Mouse (Mus musculus) forebrain, postnatal 0 days (tissue): Measurements from ENCODE around the gene Jph3. TPM values are rescaled to one million over a fixed set of nuclear protein-coding genes. Genes with fewer than 3 reads are reported as not detected.

Experiments
- ATAC-seq: fragments of 200-750 bp; cut with Nextera tagmentation; 2 replicates; pipeline ENCODE4 v1.8.0; 2017; ENCODE audit warnings: mild to moderate bottlenecking, moderate library complexity
- DNase-seq: peaks from one replicate; pipeline ENCODE4 v3.0.0-alpha.2; 2015
- H3K27ac ChIP-seq: fragments of 300-500 bp; sonication (generic); 2 replicates; pipeline ENCODE4 v1.5.1; 2014; ENCODE audit warnings: low read depth, mild to moderate bottlenecking, antibody characterized with exemption, low read length, moderate library complexity, mixed read lengths
- H3K27me3 ChIP-seq: fragments of 300-500 bp; sonication (generic); 2 replicates; pipeline ENCODE4 v1.6.1; 2014; ENCODE audit warnings: mild to moderate bottlenecking, low read length, mixed read lengths; ENCODE audit not compliant: insufficient read depth
- H3K36me3 ChIP-seq: fragments of 300-500 bp; sonication (generic); 2 replicates; pipeline ENCODE4 v1.6.1; 2014; ENCODE audit warnings: mild to moderate bottlenecking, moderate library complexity; ENCODE audit not compliant: insufficient read depth
- H3K4me1 ChIP-seq: fragments of 300-500 bp; sonication (generic); 2 replicates; pipeline ENCODE4 v1.6.1; 2014; ENCODE audit warnings: antibody characterized with exemption; ENCODE audit not compliant: insufficient read depth
- H3K4me2 ChIP-seq: fragments of 300-500 bp; sonication (generic); 2 replicates; pipeline ENCODE4 v1.6.1; 2014; ENCODE audit warnings: low read depth, mild to moderate bottlenecking, moderate library complexity
- H3K4me3 ChIP-seq: fragments of 300-500 bp; sonication (generic); 2 replicates; pipeline ENCODE4 v1.5.1; 2014; ENCODE audit warnings: low read depth, low read length, mixed read lengths
- H3K9ac ChIP-seq: fragments of 300-500 bp; sonication (generic); 2 replicates; pipeline ENCODE4 v1.6.1; 2014; ENCODE audit warnings: mild to moderate bottlenecking
- H3K9me3 ChIP-seq: fragments of 300-500 bp; sonication (generic); 2 replicates; pipeline ENCODE4 v1.6.1; 2016; ENCODE audit warnings: low read length
- CTCF ChIP-seq: sonication (generic); IDR thresholded peaks from 2 replicates; pipeline ENCODE4 v1.5.1; 2016; ENCODE audit warnings: antibody characterized with exemption, control low read depth, low read depth
- WGBS: fragments of 180-500 bp; shearing (Covaris S2); extraction: QIAGEN DNeasy Blood & Tissue Kit; methylation state at CpG from one replicate; pipeline ENCODE4 v1.1.7; 2014; 5-methylcytosine and 5-hydroxymethylcytosine counted together
- polyA plus RNA-seq: library from polyadenylated mRNA; unstranded; fragments of >200 nt; fragmentation: Nextera tagmentation; extraction: Ambion mirVana; gene quantifications from 2 replicates; pipeline ENCODE4 v1.2.1, GENCODE M21; 2015
- total RNA-seq: library from RNA; depleted of rRNA; stranded (reverse); fragments of >200 nt; gene quantifications from 2 replicates; pipeline ENCODE4 v1.2.3, GENCODE M21; 2014

Gene Jph3
- total and polyA plus RNA-seq, 2 experiments from 2014 or later, result 65.8 to 123 TPM

GRCm38 (mm10) chr8:121798401-121798800 is 69.0 kb downstream of the Jph3 start:
- H3K4me2 ChIP-seq, result no peak overlapping the region
- H3K4me1 ChIP-seq, result no peaks in the 10 kb centered on the region
- no peak for TF ChIP-seq CTCF
- peaks cover 51% of the 10 kb centered on the region for H3K36me3 ChIP-seq
- ATAC-seq (no peak), DNase-seq (no peak)
- no peaks in the 10 kb centered on the region for H3K27me3 ChIP-seq
- 95% methylated on average over 6 of the region's 6 CpGs for WGBS
- H3K4me3 ChIP-seq, result no peak overlapping the region
- no peak overlapping the region for H3K27ac ChIP-seq
- H3K9ac ChIP-seq, result no peak overlapping the region
- H3K9me3 ChIP-seq, result no peaks in the 10 kb centered on the region

- ATAC-seq (no peak), DNase-seq (no peak)
- Histone ChIP-seq H3K4me3 (no peak overlapping the region), H3K4me2 (no peak overlapping the region), H3K9ac (no peak overlapping the region), H3K4me1 (no peaks in the 10 kb centered on the region), H3K27me3 (no peaks in the 10 kb centered on the region), H3K9me3 (no peaks in the 10 kb centered on the region), H3K27ac (no peak overlapping the region), H3K36me3 (peaks cover 39% of the 10 kb centered on the region)
- WGBS, result 96% methylated on average over 5 of the region's 5 CpGs
- TF ChIP-seq CTCF, result no peak
These were observed 75.4 kb downstream of the Jph3 start for GRCm38 (mm10) chr8:121804829-121805228.

- H3K36me3 ChIP-seq, result peaks cover 41% of the 10 kb centered on the region
- WGBS, result 92% methylated on average over 13 of the region's 13 CpGs
- ATAC-seq (no peak), DNase-seq (no peak)
- no peak overlapping the region for H3K9ac ChIP-seq
- no peak for TF ChIP-seq CTCF
- no peak overlapping the region for H3K4me3 ChIP-seq
- H3K27me3 ChIP-seq, result no peaks in the 10 kb centered on the region
- H3K4me1 ChIP-seq, result no peaks in the 10 kb centered on the region
- H3K27ac ChIP-seq, result no peak overlapping the region
- H3K4me2 ChIP-seq, result no peak overlapping the region
- H3K9me3 ChIP-seq, result no peaks in the 10 kb centered on the region
These were observed 76.7 kb downstream of the Jph3 start for GRCm38 (mm10) chr8:121806126-121806525.

- no peaks in the 10 kb centered on the region for H3K4me1 ChIP-seq
- WGBS, result 81% methylated on average over 11 of the region's 11 CpGs
- 0 out of 2 replicates have a peak, but pooled peaks have one; percentile 12 for TF ChIP-seq CTCF
- ATAC-seq, result no peak
- no peak overlapping the region for H3K4me2 ChIP-seq
- DNase-seq, result no peak
- no peak overlapping the region for H3K9ac ChIP-seq
- H3K4me3 ChIP-seq, result no peak overlapping the region
- no peak overlapping the region for H3K27ac ChIP-seq
- H3K27me3 ChIP-seq, result no peaks in the 10 kb centered on the region
- no peaks in the 10 kb centered on the region for H3K9me3 ChIP-seq
- peaks cover 47% of the 10 kb centered on the region for H3K36me3 ChIP-seq
These were observed 78.6 kb downstream of the Jph3 start for GRCm38 (mm10) chr8:121808032-121808431.

GRCm38 (mm10) chr8:121809524-121810155 is 80.2 kb downstream of the Jph3 start:
- 88% methylated on average over 11 of the region's 11 CpGs for WGBS
- DNase-seq, result no peak

GRCm38 (mm10) chr8:121811502-121811901 is 82.1 kb downstream of the Jph3 start:
- 94% methylated on average over 3 of the region's 3 CpGs for WGBS

More at GRCm38 (mm10) chr8:121809524-121810155, 80.2 kb downstream of the Jph3 start:
- Histone ChIP-seq H3K9me3 (no peaks in the 10 kb centered on the region), H3K9ac (no peak overlapping the region), H3K27ac (no peak overlapping the region), H3K27me3 (no peaks in the 10 kb centered on the region), H3K4me2 (no peak overlapping the region), H3K36me3 (peaks cover 47% of the 10 kb centered on the region), H3K4me3 (no peak overlapping the region), H3K4me1 (no peaks in the 10 kb centered on the region)
- TF ChIP-seq CTCF, result no peak
- ATAC-seq, result no peak

GRCm38 (mm10) chr8:121811931-121812570 is 82.6 kb downstream of the Jph3 start:
- H3K4me2 ChIP-seq, result no peak overlapping the region
- no peaks in the 10 kb centered on the region for H3K27me3 ChIP-seq
- H3K9ac ChIP-seq, result no peak overlapping the region
- no peaks in the 10 kb centered on the region for H3K9me3 ChIP-seq
- ATAC-seq (no peak), DNase-seq (no peak)
- H3K4me1 ChIP-seq, result no peaks in the 10 kb centered on the region
- TF ChIP-seq CTCF, result no peak
- H3K36me3 ChIP-seq, result peaks cover 28% of the 10 kb centered on the region
- H3K27ac ChIP-seq, result no peak overlapping the region
- no peak overlapping the region for H3K4me3 ChIP-seq
- WGBS, result 90% methylated on average over 12 of the region's 12 CpGs

More at GRCm38 (mm10) chr8:121811502-121811901, 82.1 kb downstream of the Jph3 start:
- TF ChIP-seq CTCF, result no peak
- Histone ChIP-seq H3K9me3 (no peaks in the 10 kb centered on the region), H3K27ac (no peak overlapping the region), H3K4me2 (no peak overlapping the region), H3K4me1 (no peaks in the 10 kb centered on the region), H3K36me3 (peaks cover 31% of the 10 kb centered on the region), H3K9ac (no peak overlapping the region), H3K27me3 (no peaks in the 10 kb centered on the region), H3K4me3 (no peak overlapping the region)
- DNase-seq (no peak), ATAC-seq (no peak)
